Mouse (Mus musculus): ENCODE results near the gene Arsk. TPM values are rescaled to one million over a fixed set of nuclear protein-coding genes. Genes with fewer than 3 reads are reported as not detected.

Arsk gene
- 9.1 and 11.1 TPM in 2 replicates for polyA plus RNA-seq (2012; rRNA removed)

DNA sequence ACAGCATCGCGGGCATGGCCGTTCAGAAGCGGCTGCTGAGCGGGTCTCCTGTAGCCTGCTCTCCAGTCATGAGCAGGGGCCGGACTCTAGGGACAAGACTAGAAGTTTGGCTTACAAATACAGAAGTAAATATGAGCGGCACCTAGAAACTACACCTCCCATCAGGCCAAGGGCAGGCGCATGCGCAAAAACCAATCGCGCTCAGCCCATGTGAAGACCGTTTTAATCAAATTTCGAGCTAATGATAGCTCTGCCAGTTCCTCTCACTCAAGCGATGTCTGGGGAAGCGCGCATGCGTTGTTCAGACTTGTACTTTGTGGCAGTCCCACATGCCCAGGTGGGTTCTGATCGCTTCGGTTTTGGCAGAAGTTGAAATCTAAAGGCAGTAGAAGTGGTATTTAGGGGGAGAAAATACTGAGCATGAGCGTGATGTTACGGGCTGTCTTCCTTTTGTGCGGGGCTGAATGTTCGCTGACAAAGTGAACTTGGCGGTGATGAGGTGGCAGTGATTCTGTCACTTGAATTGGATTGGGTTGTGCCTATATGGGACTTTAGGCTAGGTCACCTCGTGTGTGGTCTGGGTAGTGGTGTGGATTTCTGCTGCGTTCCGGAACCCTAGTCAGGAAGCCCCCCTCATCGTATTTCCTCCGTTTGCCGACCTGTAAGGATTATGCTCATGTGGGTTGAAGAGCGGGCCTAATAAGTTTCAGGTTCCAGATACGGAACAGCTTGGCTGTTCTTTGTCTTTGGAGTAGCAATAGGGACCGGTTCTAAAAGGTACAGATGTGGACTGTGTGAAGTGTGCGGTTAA is at the start of gene Arsk, which contains the start of gene Ttc37:
Arsk (minus strand) TSS at position 168 of the 811 bp plus-strand sequence.
Ttc37 (plus strand) TSS at position 242 of the 811 bp plus-strand sequence.
- DNase-seq (ENCODE audit: low spot score): peak; percentile 73

DNA sequence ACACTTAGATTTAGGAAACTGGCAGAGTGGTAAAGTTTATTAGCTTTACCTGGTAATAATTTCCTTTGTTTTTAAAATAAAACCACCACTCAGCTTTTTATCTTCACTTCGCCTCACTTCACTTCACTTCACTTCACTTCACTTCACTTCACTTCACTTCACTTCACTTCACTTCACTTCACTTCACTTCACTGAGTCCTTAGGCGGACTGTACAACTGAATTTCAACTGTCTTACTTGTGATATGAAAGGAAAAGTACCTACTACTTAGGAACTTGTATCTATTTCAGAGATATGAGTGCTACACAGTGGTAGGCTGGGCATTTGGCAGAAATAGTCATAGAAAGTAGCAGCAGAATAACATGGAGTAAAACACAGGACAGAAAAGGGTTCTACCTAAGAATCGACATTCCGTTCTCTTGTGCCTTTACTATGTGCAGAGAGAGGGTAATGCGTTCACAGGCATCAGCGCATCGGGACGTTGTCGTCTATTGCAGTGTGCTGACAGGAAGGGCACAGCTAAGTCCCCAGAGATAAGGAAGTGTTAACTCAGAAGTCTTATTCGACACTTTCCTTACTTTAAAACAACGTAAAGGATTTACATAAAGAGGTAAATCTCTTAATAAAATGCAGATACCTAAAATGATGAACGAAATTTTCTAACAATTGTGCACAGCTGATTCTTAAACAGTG is 42.8 kb upstream of the Arsk start:
- no peak for DNase-seq (ENCODE audit: low spot score)

DNA sequence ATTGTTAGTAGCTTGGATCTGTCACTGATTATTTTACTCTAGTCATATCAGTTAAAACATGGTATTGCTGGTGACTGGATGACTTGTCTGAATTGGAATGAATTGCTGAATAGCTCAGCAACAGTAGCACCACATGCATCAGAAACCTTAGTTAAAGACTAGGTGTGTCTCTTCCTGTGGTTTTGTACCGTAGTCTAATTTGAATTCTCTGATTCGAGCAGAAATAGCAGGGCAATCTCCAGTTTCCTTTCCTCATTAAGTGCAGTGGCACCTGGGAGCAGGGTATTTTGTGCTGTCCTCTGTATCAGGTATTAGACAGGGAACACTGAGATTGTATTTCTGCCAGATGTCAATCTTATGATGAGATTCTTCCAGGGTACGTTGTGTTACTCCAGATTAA is 40.4 kb upstream of the Arsk start:
- DNase-seq (ENCODE audit: low spot score): no peak

DNA sequence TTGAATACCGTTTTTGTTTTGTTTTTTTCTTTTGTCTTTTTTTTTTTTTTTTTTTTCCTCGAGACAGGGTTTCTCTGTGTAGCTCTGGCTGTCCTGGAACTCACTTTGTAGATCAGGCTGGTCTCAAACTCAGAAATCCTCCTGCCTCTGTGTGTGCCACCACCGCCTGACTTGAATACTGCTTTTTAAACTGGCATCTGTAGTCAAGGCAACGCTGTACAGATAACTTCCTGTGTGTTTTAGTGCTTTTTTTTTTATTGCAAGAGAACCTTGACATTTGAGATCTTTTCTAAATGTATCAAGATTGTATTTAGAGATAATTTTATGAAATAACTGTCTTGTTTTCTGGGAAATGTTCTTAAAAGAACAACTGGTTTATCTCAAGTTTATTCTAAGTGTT is 34.0 kb upstream of the Arsk start:
- DNase-seq (ENCODE audit: low spot score): no peak

DNA sequence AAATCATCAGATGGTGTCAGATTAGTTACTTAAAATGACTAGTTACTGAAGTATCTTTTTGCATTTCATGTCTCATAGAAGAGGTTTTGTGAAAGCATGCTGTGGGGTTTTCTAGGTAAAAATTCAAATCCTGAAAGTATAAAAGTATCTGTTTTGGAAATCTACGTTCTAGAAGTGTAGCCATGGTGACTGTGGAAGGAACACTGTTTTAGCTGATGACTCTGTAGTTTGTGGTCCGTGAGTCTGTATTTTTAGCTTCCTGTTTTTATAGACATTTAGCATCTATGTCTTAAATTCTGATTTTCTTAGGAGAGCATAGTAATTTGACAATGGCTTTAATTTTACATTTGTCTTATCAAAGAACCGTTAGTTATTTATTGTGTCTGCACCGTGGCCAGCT is 30.3 kb upstream of the Arsk start:
- DNase-seq (ENCODE audit: low spot score): no peak

GRCm38 (mm10) chr13:76109069-76109824 is 10.8 kb upstream of the Arsk start:
- DNase-seq (ENCODE audit: low spot score): no peak

DNA sequence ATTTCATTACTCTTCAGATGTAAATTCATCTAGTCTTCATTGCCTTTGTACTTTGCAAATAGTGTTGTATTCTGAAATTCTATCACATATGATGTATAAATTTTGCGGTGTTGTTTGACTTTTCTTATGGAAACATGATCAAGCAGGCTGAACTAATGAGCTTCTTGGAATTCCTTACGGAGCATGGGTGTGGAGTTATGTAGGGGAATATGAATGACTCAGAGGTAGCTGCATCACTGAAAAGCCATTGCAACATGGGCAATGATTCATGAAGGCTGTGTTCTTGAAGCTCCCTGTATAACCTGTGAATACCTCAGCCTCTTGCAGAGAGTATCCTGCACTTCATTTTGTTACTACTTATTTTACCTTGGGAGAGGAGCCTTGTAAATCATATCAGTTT is 3.5 kb upstream of the Arsk start:
- DNase-seq (ENCODE audit: low spot score): no peak

GRCm38 (mm10) chr13:76098116-76098492 is 356 bp downstream of the Arsk start:
- no peak for DNase-seq (ENCODE audit: low spot score)

DNA sequence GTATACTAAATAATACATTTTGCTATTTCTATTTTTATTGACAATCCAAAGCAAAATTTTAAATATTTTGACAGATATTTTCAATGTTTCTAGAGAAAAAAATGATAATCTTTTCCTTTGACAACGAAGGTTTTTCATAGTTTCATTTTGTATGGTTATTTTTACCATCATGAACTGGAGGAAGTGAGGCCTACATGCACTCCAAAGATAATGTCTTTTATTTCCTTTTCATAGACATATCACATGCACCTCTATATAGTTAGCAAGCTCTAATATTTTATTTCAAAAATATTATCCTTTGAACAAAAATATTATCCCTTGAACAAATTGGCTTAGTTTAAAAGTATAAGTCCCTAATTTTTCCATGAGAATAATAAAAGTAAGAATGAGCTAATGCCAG is 24.1 kb downstream of the Arsk start:
- no peak for DNase-seq (ENCODE audit: low spot score)

DNA sequence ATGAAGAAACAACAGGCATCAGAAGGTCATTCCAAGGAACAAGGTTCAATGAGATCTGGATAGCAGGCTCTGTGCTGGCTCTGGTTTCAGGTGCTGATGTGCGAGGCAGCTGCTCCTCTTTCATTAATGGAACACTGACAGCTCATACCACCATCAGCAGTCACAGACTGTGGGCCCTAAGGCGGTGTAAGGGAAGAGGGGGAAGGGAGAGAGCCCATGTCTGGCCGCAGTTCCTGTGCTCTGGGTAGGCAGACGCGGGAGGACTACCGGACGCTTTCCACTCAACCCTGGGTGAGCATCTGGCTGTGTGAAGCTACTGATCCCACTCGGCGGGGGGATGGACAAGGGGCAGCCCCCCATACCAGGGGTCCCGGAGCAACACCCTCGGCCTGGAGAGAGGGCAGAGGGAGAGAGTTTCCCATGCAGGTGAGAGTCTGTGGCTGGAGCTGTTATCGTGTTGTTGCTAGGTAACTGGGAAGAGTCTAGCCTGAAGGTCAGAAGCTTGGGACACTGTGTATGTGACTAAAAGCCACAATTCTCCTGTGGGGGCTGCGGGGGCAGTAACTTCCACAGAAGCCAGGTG is 34.0 kb downstream of the Arsk start:
- DNase-seq (ENCODE audit: low spot score): no peak

- DNase-seq (ENCODE audit: low spot score): no peak
Measured at GRCm38 (mm10) chr13:76063548-76063947, 34.9 kb downstream of the Arsk start.

DNA sequence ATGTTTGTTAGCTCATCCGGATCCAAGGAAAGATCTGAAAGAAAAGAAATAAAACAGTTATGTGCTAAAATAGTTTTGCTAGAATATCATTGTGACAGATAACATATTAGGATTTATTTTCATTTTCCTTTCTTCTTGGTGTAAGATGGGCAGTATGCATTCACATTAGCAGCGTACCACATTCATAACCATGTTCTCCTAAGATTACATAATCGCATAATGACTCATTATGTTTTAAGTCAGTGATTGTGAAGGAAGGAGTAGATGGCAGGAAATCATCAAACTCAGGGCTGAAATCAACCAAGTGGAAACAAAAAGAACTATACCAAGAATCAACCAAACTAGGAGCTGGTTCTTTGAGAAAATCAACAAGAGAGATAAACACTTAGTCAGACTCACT is 35.9 kb downstream of the Arsk start:
- DNase-seq (ENCODE audit: low spot score): no peak

- no peak for DNase-seq (ENCODE audit: low spot score)
Measured at GRCm38 (mm10) chr13:76062126-76062525, 36.3 kb downstream of the Arsk start.

GRCm38 (mm10) chr13:76059591-76059990 is 38.9 kb downstream of the Arsk start:
- DNase-seq (ENCODE audit: low spot score): no peak

GRCm38 (mm10) chr13:76057267-76058069 is 41.0 kb downstream of the Arsk start:
- DNase-seq (ENCODE audit: low spot score): no peak

DNA sequence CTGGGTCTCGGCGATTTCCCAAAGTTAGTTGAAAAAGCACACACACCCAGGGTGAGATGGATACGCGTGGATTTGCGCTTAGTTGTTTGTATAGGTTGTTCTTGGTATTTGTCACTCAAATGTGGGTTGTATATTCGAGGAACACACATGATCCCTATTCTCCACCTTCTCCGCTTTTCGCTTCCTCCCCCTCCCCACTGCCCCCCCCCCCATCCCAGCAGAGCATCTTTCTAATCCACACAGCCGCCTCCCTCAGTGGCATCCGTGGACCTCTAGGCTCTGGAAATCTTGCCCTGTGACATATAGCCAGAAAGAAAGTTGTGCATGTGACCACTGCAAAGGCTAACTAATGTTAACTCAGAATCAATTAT is 41.6 kb downstream of the Arsk start, which contains the start of gene Gpr150:
Gpr150 (minus strand) TSS at position 101 of the 371 bp plus-strand sequence.
- no peak for DNase-seq (ENCODE audit: low spot score)

- DNase-seq (ENCODE audit: low spot score): peak; percentile 53
Measured at GRCm38 (mm10) chr13:76056261-76056724, 42.2 kb downstream of the Arsk start.

- DNase-seq (ENCODE audit: low spot score): no peak
Measured at GRCm38 (mm10) chr13:76055391-76056232, 42.8 kb downstream of the Arsk start.

DNA sequence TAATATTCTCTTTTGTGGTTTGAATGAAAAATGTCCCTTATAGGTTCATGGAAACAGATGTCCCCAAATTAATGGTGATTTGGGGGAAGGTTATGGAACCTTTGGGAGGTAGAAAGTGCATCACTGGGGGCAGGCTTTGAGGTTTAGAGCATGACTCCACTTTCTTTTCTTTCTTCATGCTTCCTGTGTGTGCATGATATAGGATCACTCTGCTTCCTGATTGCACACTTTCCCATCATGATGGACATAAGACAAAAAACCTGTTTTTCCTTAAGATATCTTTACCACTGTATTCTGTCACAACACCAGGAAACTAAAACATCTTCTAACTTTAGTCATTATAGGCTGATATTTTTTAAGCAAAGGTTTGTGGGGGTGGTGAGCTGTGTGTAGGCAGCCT is 53.5 kb downstream of the Arsk start:
- DNase-seq (ENCODE audit: low spot score): no peak

GRCm38 (mm10) chr13:76042455-76042854 is 56.0 kb downstream of the Arsk start:
- DNase-seq (ENCODE audit: low spot score): no peak

Data from urinary bladder, adult 2 months (tissue).